Mouse (Mus musculus) activated CD4-positive, CD25-positive, alpha-beta regulatory T cell, adult 4 months (primary cell): ENCODE data around the gene Tmem28. TPM values are rescaled to one million over a fixed set of nuclear protein-coding genes. Genes with fewer than 3 reads are reported as not detected.

Experiments
- ATAC-seq: one replicate; pipeline ENCODE4 v1.8.0; 2017
- polyA plus RNA-seq, 2 experiments: library from polyadenylated mRNA; unstranded; fragments of 100-300 nt; shearing (Covaris generic); gene quantifications; one replicate each; pipeline ENCODE4 v1.2.1; 2017

The Tmem28 gene
- polyA plus RNA-seq: not detected

DNA sequence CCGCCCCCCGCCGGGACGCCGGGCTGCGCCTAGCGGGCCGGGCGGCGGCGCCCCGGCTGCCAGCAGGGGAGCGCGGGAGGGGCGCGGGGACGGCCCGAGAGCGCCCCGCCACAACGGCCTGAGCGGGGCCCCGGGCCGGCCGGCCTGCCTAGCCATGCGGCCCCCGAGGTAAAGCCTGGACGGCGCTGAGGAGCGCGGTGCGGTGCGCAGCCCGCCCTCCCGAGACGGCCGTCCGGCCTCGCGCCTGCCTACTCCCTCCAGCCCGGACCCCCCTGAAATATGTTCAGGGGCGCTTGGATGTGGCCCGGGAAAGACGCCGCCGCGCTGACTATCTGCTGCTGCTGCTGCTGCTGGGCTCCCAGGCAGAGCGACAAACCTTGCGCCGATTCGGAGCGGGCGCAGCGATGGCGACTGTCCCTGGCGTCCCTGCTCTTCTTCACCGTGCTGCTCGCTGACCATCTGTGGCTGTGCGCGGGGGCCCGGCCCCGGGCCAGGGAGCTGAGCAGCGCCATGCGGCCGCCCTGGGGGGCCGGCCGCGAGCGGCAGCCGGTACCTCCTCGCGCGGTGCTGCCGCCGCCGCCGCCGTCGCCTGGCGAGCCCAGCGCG, at the start of gene Tmem28:
Gene Tmem28, plus strand, starts transcription at position 232 of the 606 bp plus-strand sequence.
- ATAC-seq: no peak

GRCm38 (mm10) chrX:99780308-99780707, 40.5 kb upstream of the Tmem28 start:
- ATAC-seq: no peak

GRCm38 (mm10) chrX:99808375-99808774, 12.4 kb upstream of the Tmem28 start:
- no peak for ATAC-seq

DNA sequence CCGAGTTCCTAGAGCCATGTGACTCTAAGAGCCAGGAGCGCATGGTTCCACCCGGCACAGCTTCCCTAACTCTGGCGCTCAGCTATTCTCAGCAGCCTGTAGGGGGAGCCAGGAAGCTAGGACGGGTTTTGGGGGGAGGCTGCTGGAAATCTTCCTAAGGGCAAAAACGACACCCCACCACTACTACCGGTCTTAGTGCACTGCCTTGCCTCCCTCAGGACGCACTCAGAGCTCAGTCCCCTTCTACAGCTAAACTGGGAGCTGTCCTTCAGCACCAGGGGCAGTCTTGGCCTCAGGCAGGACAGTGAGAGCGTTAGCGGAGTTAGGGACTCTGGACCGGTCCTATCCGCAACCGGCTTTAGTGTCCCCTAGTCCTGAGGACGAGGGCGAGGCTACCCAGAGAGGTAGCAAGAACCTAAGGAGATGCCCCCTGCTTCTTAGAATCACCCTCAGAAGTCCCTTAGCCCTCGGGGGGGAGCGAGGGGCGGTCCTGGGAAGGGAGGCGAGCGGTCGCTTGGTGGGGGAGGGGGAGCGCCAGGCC, 1.4 kb upstream of the Tmem28 start:
- ATAC-seq: no peak

GRCm38 (mm10) chrX:99819936-99820789, 658 bp upstream of the Tmem28 start:
- ATAC-seq: no peak

DNA sequence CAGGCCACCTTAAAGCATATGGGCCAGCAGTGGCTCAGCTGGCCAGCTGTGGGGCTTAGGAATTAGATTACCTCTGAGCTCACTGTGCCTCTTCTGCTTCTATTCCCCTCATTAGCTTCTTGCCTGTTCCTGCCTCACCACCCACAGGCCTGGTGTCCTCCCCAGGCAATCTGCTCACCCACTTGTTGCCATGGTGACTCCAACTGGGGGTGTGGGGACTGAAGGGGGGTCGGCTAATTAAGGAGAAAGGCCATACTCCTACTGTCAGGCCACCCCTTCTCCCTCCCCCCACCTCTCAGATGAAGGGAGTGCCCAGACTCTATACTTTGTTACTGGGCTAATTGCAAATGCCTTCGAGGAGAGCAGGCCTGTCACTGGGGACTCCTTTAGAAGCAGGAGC, 21.3 kb downstream of the Tmem28 start:
- no peak for ATAC-seq

DNA sequence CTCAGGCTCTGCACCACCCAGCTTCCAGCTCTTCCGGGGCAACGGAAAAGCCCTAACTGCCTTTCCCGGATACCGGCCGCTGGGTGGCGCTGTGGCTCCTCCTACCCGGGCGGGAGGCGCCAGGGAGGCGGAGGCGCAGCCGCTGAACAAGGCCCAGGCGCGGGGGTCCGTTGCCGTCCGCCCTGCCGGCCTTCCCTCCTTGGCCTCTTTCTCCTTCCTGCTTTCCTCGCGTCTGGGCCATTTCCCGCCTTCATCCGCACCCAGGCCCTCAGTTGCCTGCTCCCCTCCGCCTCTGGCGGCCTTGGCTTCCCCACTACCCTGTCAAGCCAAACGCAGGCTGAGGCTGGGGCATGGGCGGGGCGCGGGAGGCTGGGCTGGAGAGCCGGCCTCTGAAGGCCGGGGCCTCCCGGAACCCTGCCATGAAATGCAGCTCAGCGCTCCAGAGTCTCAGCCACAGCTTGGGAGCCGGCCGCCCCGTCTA, 32.5 kb downstream of the Tmem28 start:
- no peak for ATAC-seq

GRCm38 (mm10) chrX:99853834-99854233, 33.0 kb downstream of the Tmem28 start:
- ATAC-seq: no peak

- no peak for ATAC-seq
Observed at GRCm38 (mm10) chrX:99872228-99872627, 51.4 kb downstream of the Tmem28 start.

DNA sequence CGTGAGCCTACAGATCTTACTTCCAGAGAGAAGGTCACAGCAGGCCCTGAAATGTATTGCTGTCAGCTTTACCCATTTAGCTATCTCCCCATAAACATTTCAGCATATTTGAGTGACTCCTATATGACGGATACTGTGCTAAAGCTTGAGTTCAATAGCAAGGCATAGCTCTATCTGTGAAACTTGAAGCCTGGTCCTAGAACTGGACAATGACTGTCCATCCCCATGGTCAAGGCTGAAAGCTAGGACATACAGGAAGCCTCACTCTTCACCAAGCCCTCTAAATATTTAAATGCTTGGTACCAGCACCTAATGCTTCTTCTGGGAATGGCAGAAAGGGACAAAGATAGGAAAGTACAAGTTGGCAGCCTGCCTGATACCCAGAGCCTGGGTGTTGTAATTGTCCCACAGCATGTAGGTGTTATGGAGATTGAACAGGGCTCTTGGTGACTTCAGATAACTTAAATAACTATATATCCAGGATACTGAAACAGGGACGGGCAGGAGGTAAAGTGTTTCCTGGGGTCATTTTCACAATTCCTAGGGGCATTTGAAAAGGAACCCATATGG, 51.9 kb downstream of the Tmem28 start:
- no peak for ATAC-seq

GRCm38 (mm10) chrX:99873259-99873919, 52.6 kb downstream of the Tmem28 start:
- ATAC-seq: no peak

GRCm38 (mm10) chrX:99873920-99874296, 53.1 kb downstream of the Tmem28 start:
- ATAC-seq: no peak

GRCm38 (mm10) chrX:99876781-99877180, 56.0 kb downstream of the Tmem28 start:
- ATAC-seq: no peak

GRCm38 (mm10) chrX:99883396-99883795, 62.6 kb downstream of the Tmem28 start:
- no peak for ATAC-seq

Other genes starting within 250 kb of the Tmem28 start
- under 1 TPM in 1 of 2 experiments, not detected in 1; 0.11 TPM for gene Eda, start 154.6 kb downstream of the Tmem28 start, polyA plus RNA-seq